In genomic region chr5:118478120-118478768, GRCm38 (mm10) we compare ENCODE assay signal across 8 mouse cellular contexts.
DNase-seq lines count a peak whose midpoint lies in the region; ATAC-seq and TF ChIP-seq lines count a peak whose summit lies in the region.

No protein-coding gene starts in this region.

- H3K36me3 ChIP-seq in embryonic facial prominence, embryonic 11.5 days (replicated peaks; ENCODE audit: control insufficient read depth, insufficient read depth, low read depth, low read length) = no peaks in the 10 kb centered on the region
- H3K36me3 ChIP-seq in intestine, postnatal 0 days (ENCODE audit: control insufficient read depth, insufficient read depth) = no peaks in the 10 kb centered on the region
- H3K36me3 ChIP-seq in stomach, embryonic 16.5 days (ENCODE audit: control insufficient read depth, insufficient read depth, low read length) = no peaks in the 10 kb centered on the region

- no peaks in the 10 kb centered on the region for H3K9me3 ChIP-seq in embryonic facial prominence, embryonic 11.5 days (replicated peaks; ENCODE audit: control insufficient read depth, low read length)
- no peaks in the 10 kb centered on the region for H3K9me3 ChIP-seq in intestine, postnatal 0 days (ENCODE audit: control insufficient read depth)
- H3K9me3 ChIP-seq in stomach, embryonic 16.5 days (replicated peaks; ENCODE audit: control insufficient read depth, low read length) = no peaks in the 10 kb centered on the region

- peak; percentile 71 for ATAC-seq in embryonic facial prominence, embryonic 11.5 days (replicated peaks; ENCODE audit: insufficient number of reproducible peaks, low FRiP score, low TSS enrichment, low read depth)
- ATAC-seq in intestine, postnatal 0 days = 0 out of 2 replicates have a peak, but pooled peaks have one; percentile 42
- peak; percentile 76 for ATAC-seq in stomach, embryonic 16.5 days (ENCODE audit: insufficient read depth, low FRiP score)

- peaks cover 5% of the 10 kb centered on the region for H3K4me1 ChIP-seq in embryonic facial prominence, embryonic 11.5 days (ENCODE audit: control insufficient read depth, insufficient read depth, low read length)
- H3K4me1 ChIP-seq in intestine, postnatal 0 days (replicated peaks; ENCODE audit: control insufficient read depth, insufficient read depth, low read length) = peaks cover 2% of the 10 kb centered on the region; the same call in 1 of the 2 replicates
- H3K4me1 ChIP-seq in stomach, embryonic 16.5 days (ENCODE audit: control insufficient read depth, insufficient read depth, low read length) = peaks cover 19% of the 10 kb centered on the region

- peak overlapping the region; percentile 52 for H3K9ac ChIP-seq in embryonic facial prominence, embryonic 11.5 days (replicated peaks; ENCODE audit: low read length)
- H3K9ac ChIP-seq in intestine, postnatal 0 days (ENCODE audit: low read depth, low read length) = no peak overlapping the region
- peak overlapping the region; percentile 67 for H3K9ac ChIP-seq in stomach, embryonic 16.5 days (ENCODE audit: low read length)

- H3K27ac ChIP-seq in embryonic facial prominence, embryonic 11.5 days (replicated peaks; ENCODE audit: low read depth, low read length) = peak overlapping the region; percentile 41; the same call in 1 of the 2 replicates
- H3K27ac ChIP-seq in intestine, postnatal 0 days (ENCODE audit: low read depth, low read length) = no peak overlapping the region
- no peak overlapping the region for H3K27ac ChIP-seq in stomach, embryonic 16.5 days (ENCODE audit: low read length)

- WGBS in embryonic facial prominence, embryonic 11.5 days = 3% methylated on average over 15 of the region's 15 CpGs
- WGBS in intestine, postnatal 0 days = 22% methylated on average over 15 of the region's 15 CpGs
- WGBS in stomach, embryonic 16.5 days = 9% methylated on average over 15 of the region's 15 CpGs

- TF ChIP-seq CTCF in intestine, postnatal 0 days (IDR thresholded peaks at IDR 0.05; ENCODE audit: low read depth) = no peak

- peak; percentile 58 to 68 for DNase-seq in urinary bladder, postnatal 4 days (ENCODE audit: low spot score in 2 of 2)
- no peak for DNase-seq in urinary bladder, postnatal 25 days (ENCODE audit: low spot score)
- peak; percentile 92 for DNase-seq in embryonic facial prominence, embryonic 11.5 days (ENCODE audit: low spot score)
- peak; percentile 75 to 86 for DNase-seq in heart, adult 18-20 months
- DNase-seq in liver = peak; percentile 89
- DNase-seq in monocyte, adult 2 months (ENCODE audit: low read depth in 1 of 2, low spot score in 2 of 2) = peak; percentile 45 to 70

- H3K4me3 ChIP-seq in embryonic facial prominence, embryonic 11.5 days (ENCODE audit: low read depth, low read length) = peak overlapping the region; percentile 23
- H3K4me3 ChIP-seq in intestine, postnatal 0 days (ENCODE audit: low read depth, low read length) = no peak overlapping the region; the same call in 1 of the 2 replicates
- peak overlapping the region; percentile 30 for H3K4me3 ChIP-seq in stomach, embryonic 16.5 days (replicated peaks; ENCODE audit: low read length)

- no peaks in the 10 kb centered on the region for H3K27me3 ChIP-seq in embryonic facial prominence, embryonic 11.5 days (ENCODE audit: control insufficient read depth, insufficient read depth, low read length)
- H3K27me3 ChIP-seq in intestine, postnatal 0 days (replicated peaks; ENCODE audit: control insufficient read depth, insufficient read depth, low read length) = no peaks in the 10 kb centered on the region
- H3K27me3 ChIP-seq in stomach, embryonic 16.5 days (ENCODE audit: control insufficient read depth, insufficient read depth, low read length) = no peaks in the 10 kb centered on the region

- H3K4me2 ChIP-seq in embryonic facial prominence, embryonic 11.5 days (ENCODE audit: low read depth, low read length) = peak overlapping the region; percentile 55
- peak overlapping the region; percentile 47; the same call in 1 of the 2 replicates for H3K4me2 ChIP-seq in intestine, postnatal 0 days (replicated peaks; ENCODE audit: low read depth)
- peak overlapping the region; percentile 62 for H3K4me2 ChIP-seq in stomach, embryonic 16.5 days (ENCODE audit: low read depth, low read length)
